Mouse (Mus musculus): ENCODE measurements around the gene Psmd11. TPM values are rescaled to one million over a fixed set of nuclear protein-coding genes. Genes with fewer than 3 reads are reported as not detected.

The Psmd11 gene
- polyA plus RNA-seq, 1 experiment from 2014 or later, result 306 TPM

GRCm38 (mm10) chr11:80477341-80478199 lies 49.2 kb downstream of the Psmd11 start:
- ATAC-seq (replicated peaks; ENCODE audit: low FRiP score), result peak; percentile 28
- peak overlapping the region; percentile 74 for H3K27ac ChIP-seq
- H3K4me1 ChIP-seq, result peaks cover 36% of the 10 kb centered on the region
- H3K4me3 ChIP-seq (replicated peaks), result peak overlapping the region; percentile 75
- H3K9ac ChIP-seq, result peak overlapping the region; percentile 68
- H3K27me3 ChIP-seq, result peaks cover 7% of the 10 kb centered on the region; the same call in 1 of the 2 replicates
- 12% methylated on average over 55 of the region's 55 CpGs for WGBS
- peak overlapping the region; percentile 100 for H3K4me2 ChIP-seq
- no peaks in the 10 kb centered on the region for H3K9me3 ChIP-seq (replicated peaks)
- peaks cover 28% of the 10 kb centered on the region for H3K36me3 ChIP-seq

- Histone ChIP-seq H3K9ac (no peak overlapping the region), H3K27ac (no peak overlapping the region), H3K4me1 (peaks cover 36% of the 10 kb centered on the region), H3K27me3 (peaks cover 7% of the 10 kb centered on the region; the same call in 1 of the 2 replicates), H3K4me2 (peak overlapping the region; percentile 100), H3K9me3 (replicated peaks) (no peaks in the 10 kb centered on the region), H3K36me3 (peaks cover 19% of the 10 kb centered on the region), H3K4me3 (replicated peaks) (0 out of 2 replicates have a peak overlapping the region, but pooled peaks have one; percentile 75)
- no peak for ATAC-seq (replicated peaks; ENCODE audit: low FRiP score)
- WGBS, result 60% methylated on average over 14 of the region's 14 CpGs
These were observed 50.4 kb downstream of the Psmd11 start for GRCm38 (mm10) chr11:80478694-80479412.

GRCm38 (mm10) chr11:80479425-80479824 lies 51.0 kb downstream of the Psmd11 start:
- WGBS, result 70% methylated on average over 5 of the region's 5 CpGs
- H3K4me3 ChIP-seq (replicated peaks), result no peak overlapping the region
- peaks cover 7% of the 10 kb centered on the region; the same call in 1 of the 2 replicates for H3K27me3 ChIP-seq
- H3K36me3 ChIP-seq, result peaks cover 13% of the 10 kb centered on the region; the same call in 1 of the 2 replicates
- ATAC-seq (replicated peaks; ENCODE audit: low FRiP score), result no peak
- H3K9me3 ChIP-seq (replicated peaks), result no peaks in the 10 kb centered on the region
- peak overlapping the region; percentile 100; the same call in 1 of the 2 replicates for H3K4me2 ChIP-seq
- peaks cover 42% of the 10 kb centered on the region for H3K4me1 ChIP-seq
- H3K9ac ChIP-seq, result no peak overlapping the region
- no peak overlapping the region for H3K27ac ChIP-seq

GRCm38 (mm10) chr11:80479906-80480866 lies 51.8 kb downstream of the Psmd11 start:
- Histone ChIP-seq H3K27ac (no peak overlapping the region), H3K9ac (no peak overlapping the region), H3K36me3 (peaks cover 6% of the 10 kb centered on the region; the same call in 1 of the 2 replicates), H3K4me2 (no peak overlapping the region), H3K9me3 (replicated peaks) (no peaks in the 10 kb centered on the region), H3K4me3 (replicated peaks) (no peak overlapping the region), H3K4me1 (peaks cover 43% of the 10 kb centered on the region), H3K27me3 (peaks cover 7% of the 10 kb centered on the region; the same call in 1 of the 2 replicates)
- ATAC-seq (replicated peaks; ENCODE audit: low FRiP score), result no peak
- WGBS, result 87% methylated on average over 31 of the region's 31 CpGs

- H3K9me3 ChIP-seq (replicated peaks), result no peaks in the 10 kb centered on the region
- no peak overlapping the region for H3K4me3 ChIP-seq (replicated peaks)
- peaks cover 3% of the 10 kb centered on the region; the same call in 1 of the 2 replicates for H3K36me3 ChIP-seq
- H3K9ac ChIP-seq, result no peak overlapping the region
- H3K4me2 ChIP-seq, result no peak overlapping the region
- H3K27me3 ChIP-seq, result peaks cover 7% of the 10 kb centered on the region; the same call in 1 of the 2 replicates
- no peak for ATAC-seq (replicated peaks; ENCODE audit: low FRiP score)
- no peak overlapping the region for H3K27ac ChIP-seq
- peaks cover 37% of the 10 kb centered on the region for H3K4me1 ChIP-seq
- WGBS, result 85% methylated on average over 13 of the region's 13 CpGs
These were observed 53.1 kb downstream of the Psmd11 start for GRCm38 (mm10) chr11:80481409-80482050.

GRCm38 (mm10) chr11:80482347-80482746 lies 53.9 kb downstream of the Psmd11 start:
- H3K27me3 ChIP-seq, result peaks cover 7% of the 10 kb centered on the region; the same call in 1 of the 2 replicates
- H3K36me3 ChIP-seq, result peaks cover 3% of the 10 kb centered on the region; the same call in 1 of the 2 replicates
- H3K4me3 ChIP-seq (replicated peaks), result no peak overlapping the region
- no peak overlapping the region for H3K9ac ChIP-seq
- WGBS, result 78% methylated on average over 10 of the region's 10 CpGs
- no peaks in the 10 kb centered on the region for H3K9me3 ChIP-seq (replicated peaks)
- peaks cover 34% of the 10 kb centered on the region for H3K4me1 ChIP-seq
- ATAC-seq (replicated peaks; ENCODE audit: low FRiP score), result no peak
- no peak overlapping the region for H3K27ac ChIP-seq
- H3K4me2 ChIP-seq, result no peak overlapping the region

- no peak for ATAC-seq (replicated peaks; ENCODE audit: low FRiP score)
- H3K4me1 ChIP-seq, result peaks cover 28% of the 10 kb centered on the region
- H3K27me3 ChIP-seq, result peaks cover 7% of the 10 kb centered on the region; the same call in 1 of the 2 replicates
- no peak overlapping the region for H3K4me3 ChIP-seq (replicated peaks)
- H3K9ac ChIP-seq, result no peak overlapping the region
- peaks cover 3% of the 10 kb centered on the region; the same call in 1 of the 2 replicates for H3K36me3 ChIP-seq
- no peak overlapping the region for H3K27ac ChIP-seq
- no peak overlapping the region for H3K4me2 ChIP-seq
- no peaks in the 10 kb centered on the region for H3K9me3 ChIP-seq (replicated peaks)
- WGBS, result 87% methylated on average over 7 of the region's 7 CpGs
These were observed 54.5 kb downstream of the Psmd11 start for GRCm38 (mm10) chr11:80482921-80483320.

- peaks cover 2% of the 10 kb centered on the region; the same call in 1 of the 2 replicates for H3K27me3 ChIP-seq
- H3K4me1 ChIP-seq, result peaks cover 21% of the 10 kb centered on the region
- H3K27ac ChIP-seq, result no peak overlapping the region
- no peak overlapping the region for H3K4me3 ChIP-seq (replicated peaks)
- 73% methylated on average over 6 of the region's 6 CpGs for WGBS
- ATAC-seq (replicated peaks; ENCODE audit: low FRiP score), result no peak
- no peak overlapping the region for H3K9ac ChIP-seq
- H3K9me3 ChIP-seq (replicated peaks), result no peaks in the 10 kb centered on the region
- H3K36me3 ChIP-seq, result peaks cover 3% of the 10 kb centered on the region; the same call in 1 of the 2 replicates
- no peak overlapping the region; the same call in 1 of the 2 replicates for H3K4me2 ChIP-seq
These were observed 55.2 kb downstream of the Psmd11 start for GRCm38 (mm10) chr11:80483536-80484067.

- Histone ChIP-seq H3K4me3 (replicated peaks) (no peak overlapping the region), H3K4me2 (peak overlapping the region; percentile 12; the same call in 1 of the 2 replicates), H3K27me3 (no peaks in the 10 kb centered on the region), H3K36me3 (peaks cover 3% of the 10 kb centered on the region; the same call in 1 of the 2 replicates), H3K9ac (no peak overlapping the region), H3K4me1 (peaks cover 20% of the 10 kb centered on the region), H3K9me3 (replicated peaks) (no peaks in the 10 kb centered on the region), H3K27ac (no peak overlapping the region)
- peak; percentile 70 for ATAC-seq (replicated peaks; ENCODE audit: low FRiP score)
- WGBS, result 32% methylated on average over 12 of the region's 12 CpGs
These were observed 55.9 kb downstream of the Psmd11 start for GRCm38 (mm10) chr11:80484191-80484791.

GRCm38 (mm10) chr11:80485120-80485551 lies 56.7 kb downstream of the Psmd11 start:
- H3K27me3 ChIP-seq, result no peaks in the 10 kb centered on the region
- no peak overlapping the region for H3K4me2 ChIP-seq
- H3K4me3 ChIP-seq (replicated peaks), result no peak overlapping the region
- 0 out of 2 replicates have a peak, but pooled peaks cover under 1% of the 10 kb centered on the region for H3K36me3 ChIP-seq
- ATAC-seq (replicated peaks; ENCODE audit: low FRiP score), result no peak
- peaks cover 21% of the 10 kb centered on the region for H3K4me1 ChIP-seq
- H3K9ac ChIP-seq, result no peak overlapping the region
- 87% methylated on average over 9 of the region's 9 CpGs for WGBS
- H3K27ac ChIP-seq, result no peak overlapping the region
- no peaks in the 10 kb centered on the region for H3K9me3 ChIP-seq (replicated peaks)

Data from kidney, embryonic 15.5 days (tissue).